ENCODE assay signal across 8 mouse cellular contexts in the genomic region with DNA sequence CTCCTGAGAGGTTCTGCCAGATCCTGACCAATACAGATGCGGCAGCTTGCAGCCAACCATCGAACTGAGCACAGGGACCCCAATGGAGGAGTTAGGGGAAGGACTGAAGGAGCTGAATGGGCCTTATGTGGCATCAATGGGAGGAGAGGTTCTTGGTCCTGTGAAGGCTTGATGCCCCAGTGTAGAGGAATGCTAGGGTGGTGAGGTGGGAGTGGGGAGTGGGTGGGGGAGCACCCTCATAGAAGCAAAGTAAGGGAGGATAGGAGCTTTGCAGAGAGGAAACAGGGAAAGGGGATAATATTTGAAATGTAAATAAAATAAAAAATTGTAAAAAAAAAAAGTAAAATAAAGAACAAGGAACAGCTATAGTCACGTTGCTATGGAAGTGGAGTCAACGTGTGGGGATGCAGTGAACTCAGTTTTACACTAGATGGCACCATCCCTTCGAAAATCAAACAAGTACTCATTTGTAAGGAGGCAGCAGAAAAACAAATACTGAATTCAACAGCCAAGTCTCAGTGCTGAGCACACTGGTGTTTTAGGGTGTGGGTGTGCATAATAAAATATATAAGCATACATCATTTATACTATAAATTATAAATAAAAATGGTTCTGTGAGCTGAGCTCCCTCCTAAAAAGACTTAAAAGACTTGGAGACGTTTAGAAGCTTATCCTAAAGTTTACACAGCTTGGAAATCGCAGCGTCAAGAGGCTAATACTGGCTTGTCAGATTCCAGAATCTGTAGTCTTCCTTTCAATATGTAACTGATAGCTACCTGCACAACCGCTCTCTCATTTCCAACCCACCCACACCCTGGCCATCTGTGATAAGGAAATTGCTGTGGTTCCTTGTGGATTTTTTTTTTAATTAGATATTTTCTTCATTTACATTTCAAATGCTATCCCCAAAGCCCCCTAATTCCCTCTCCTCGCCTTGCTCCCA. TPM values are rescaled to one million over a fixed set of nuclear protein-coding genes. Genes with fewer than 3 reads are reported as not detected.
DNase-seq lines count a peak whose midpoint lies in the region; ATAC-seq lines count a peak whose summit lies in the region.

No protein-coding gene starts in this region.

- no peak overlapping the region for H3K4me2 ChIP-seq in heart, embryonic 11.5 days
- H3K4me2 ChIP-seq in embryonic facial prominence, embryonic 11.5 days (ENCODE audit: low read depth, low read length): no peak overlapping the region
- no peak overlapping the region for H3K4me2 ChIP-seq in hindbrain, embryonic 15.5 days

- H3K4me3 ChIP-seq in heart, embryonic 11.5 days (ENCODE audit: low read depth, low read length): no peak overlapping the region
- no peak overlapping the region for H3K4me3 ChIP-seq in embryonic facial prominence, embryonic 11.5 days (ENCODE audit: low read depth, low read length)
- no peak overlapping the region for H3K4me3 ChIP-seq in hindbrain, embryonic 15.5 days

- 46% methylated on average over 10 of the region's 10 CpGs for WGBS in heart, embryonic 11.5 days (ENCODE audit: insufficient replicate concordance)
- 54% methylated on average over 10 of the region's 10 CpGs for WGBS in embryonic facial prominence, embryonic 11.5 days
- 50% methylated on average over 10 of the region's 10 CpGs for WGBS in hindbrain, embryonic 15.5 days

- no peaks in the 10 kb centered on the region for H3K27me3 ChIP-seq in heart, embryonic 11.5 days (ENCODE audit: control insufficient read depth, insufficient read depth, low read length)
- H3K27me3 ChIP-seq in embryonic facial prominence, embryonic 11.5 days (ENCODE audit: control insufficient read depth, insufficient read depth, low read length): no peaks in the 10 kb centered on the region
- H3K27me3 ChIP-seq in hindbrain, embryonic 15.5 days: no peaks in the 10 kb centered on the region
- no peaks in the 10 kb centered on the region for H3K27me3 ChIP-seq in splenic B cell, adult 2 months (ENCODE audit: control insufficient read depth, insufficient read depth, low read length, poor library complexity, severe bottlenecking)

- H3K9ac ChIP-seq in heart, embryonic 11.5 days (ENCODE audit: low read depth, low read length): no peak overlapping the region
- H3K9ac ChIP-seq in embryonic facial prominence, embryonic 11.5 days (replicated peaks; ENCODE audit: low read length): no peak overlapping the region
- no peak overlapping the region for H3K9ac ChIP-seq in hindbrain, embryonic 15.5 days

- no peaks in the 10 kb centered on the region for H3K36me3 ChIP-seq in heart, embryonic 11.5 days (ENCODE audit: control insufficient read depth, insufficient read depth, low read length)
- H3K36me3 ChIP-seq in embryonic facial prominence, embryonic 11.5 days (replicated peaks; ENCODE audit: control insufficient read depth, insufficient read depth, low read depth, low read length): no peaks in the 10 kb centered on the region
- H3K36me3 ChIP-seq in hindbrain, embryonic 15.5 days: no peaks in the 10 kb centered on the region
- no peaks in the 10 kb centered on the region for H3K36me3 ChIP-seq in splenic B cell, adult 2 months (ENCODE audit: control insufficient read depth, insufficient read depth, low read length, poor library complexity, severe bottlenecking)

- no peaks in the 10 kb centered on the region for H3K9me3 ChIP-seq in heart, embryonic 11.5 days (replicated peaks; ENCODE audit: control insufficient read depth, low read length)
- H3K9me3 ChIP-seq in embryonic facial prominence, embryonic 11.5 days (replicated peaks; ENCODE audit: control insufficient read depth, low read length): no peaks in the 10 kb centered on the region
- no peaks in the 10 kb centered on the region for H3K9me3 ChIP-seq in hindbrain, embryonic 15.5 days

- ATAC-seq in heart, embryonic 11.5 days (replicated peaks; ENCODE audit: insufficient number of reproducible peaks, low FRiP score, low TSS enrichment): no peak
- ATAC-seq in activated CD4-positive, CD25-positive, alpha-beta regulatory T cell, adult 4 months: peak; percentile 71
- no peak; the same call in 1 of the 2 replicates for ATAC-seq in embryonic facial prominence, embryonic 11.5 days (replicated peaks; ENCODE audit: insufficient number of reproducible peaks, low FRiP score, low TSS enrichment, low read depth)
- ATAC-seq in hindbrain, embryonic 15.5 days (ENCODE audit: low FRiP score, low read depth): peak; percentile 89

- H3K4me1 ChIP-seq in heart, embryonic 11.5 days (ENCODE audit: control insufficient read depth, insufficient read depth, low read length): no peaks in the 10 kb centered on the region
- H3K4me1 ChIP-seq in embryonic facial prominence, embryonic 11.5 days (ENCODE audit: control insufficient read depth, insufficient read depth, low read length): no peaks in the 10 kb centered on the region
- H3K4me1 ChIP-seq in hindbrain, embryonic 15.5 days (replicated peaks): no peaks in the 10 kb centered on the region

- peak; percentile 7 to 30 for DNase-seq in heart, adult 9 months (ENCODE audit: low spot score in 2 of 2)
- peak; percentile 74 for DNase-seq in embryonic facial prominence, embryonic 11.5 days (ENCODE audit: low spot score)
- peak; percentile 15 to 39 for DNase-seq in layer of hippocampus, postnatal 25 days (ENCODE audit: extremely low spot score in 1 of 2, low spot score in 1 of 2)
- peak; percentile 44 for DNase-seq in lung, postnatal 25 days (ENCODE audit: low spot score)
- peak; percentile 64 for DNase-seq in splenic B cell, adult 2 months (ENCODE audit: low read depth, low spot score)

- no peak overlapping the region for H3K27ac ChIP-seq in heart, embryonic 11.5 days (ENCODE audit: low read depth, low read length)
- H3K27ac ChIP-seq in embryonic facial prominence, embryonic 11.5 days (replicated peaks; ENCODE audit: low read depth, low read length): no peak overlapping the region
- no peak overlapping the region for H3K27ac ChIP-seq in hindbrain, embryonic 15.5 days (replicated peaks)

RNA-seq across cellular contexts. Expression of a gene that starts 24.2 kb away (rescaled TPM):
- not detected in 2 replicates for polyA plus RNA-seq in heart, embryonic 11.5 days (2014; fragmentation: Nextera tagmentation; extraction: Ambion mirVana)
- polyA plus RNA-seq in activated CD4-positive, CD25-positive, alpha-beta regulatory T cell, adult 4 months (2017; shearing (Covaris generic)): not detected
- polyA plus RNA-seq in embryonic facial prominence, embryonic 11.5 days (2014; fragmentation: Nextera tagmentation; extraction: Ambion mirVana): not detected in 2 replicates
- not detected in 2 replicates for polyA plus RNA-seq in hindbrain, embryonic 15.5 days (2015; fragmentation: Nextera tagmentation; extraction: Ambion mirVana)
- total RNA-seq in layer of hippocampus, postnatal 25 days (2021): not detected

RNA-seq across cellular contexts. Expression of a gene that starts 54.2 kb away (rescaled TPM):
- 159 and 162 TPM in 2 replicates for polyA plus RNA-seq in heart, embryonic 11.5 days (2014; fragmentation: Nextera tagmentation; extraction: Ambion mirVana)
- 10 to 100 TPM; 65.8 to 69.2 TPM for polyA plus RNA-seq in activated CD4-positive, CD25-positive, alpha-beta regulatory T cell, adult 4 months (2017; shearing (Covaris generic))
- 183 and 197 TPM in 2 replicates for polyA plus RNA-seq in embryonic facial prominence, embryonic 11.5 days (2014; fragmentation: Nextera tagmentation; extraction: Ambion mirVana)
- polyA plus RNA-seq in hindbrain, embryonic 15.5 days (2015; fragmentation: Nextera tagmentation; extraction: Ambion mirVana): 156 and 157 TPM in 2 replicates
- 10 to 100 TPM; 58.3 to 60.0 TPM for total RNA-seq in layer of hippocampus, postnatal 25 days (2021)

Comparison
In these comparisons a context has a peak if more than half of its experiments do, and no peak if none do; other contexts are left out.
1. DNase-seq: peak in every context shown above with its lines; median percentile 74 in embryonic facial prominence, embryonic 11.5 days; 64 in splenic B cell, adult 2 months; 44 in lung, postnatal 25 days; 27 in layer of hippocampus, postnatal 25 days; 18 in heart, adult 9 months.
2. ATAC-seq: peak in activated CD4-positive, CD25-positive, alpha-beta regulatory T cell, adult 4 months (single experiment) and hindbrain, embryonic 15.5 days (single experiment); none in heart, embryonic 11.5 days (single experiment) and embryonic facial prominence, embryonic 11.5 days (single experiment).